Mouse (Mus musculus) ES-E14 (cell line): ENCODE data around the gene Mboat2. TPM values are rescaled to one million over a fixed set of nuclear protein-coding genes. Genes with fewer than 3 reads are reported as not detected.

Source experiments
- DNase-seq: peaks from one replicate; pipeline ENCODE4 v3.0.0-alpha.2; 2013; ENCODE audit warnings: low read depth, low spot score
- H3K27ac ChIP-seq: 2 replicates; pipeline ENCODE4 v1.5.1; 2012; ENCODE audit warnings: low read depth, mild to moderate bottlenecking, low read length, moderate library complexity, mixed read lengths; ENCODE audit not compliant: poor library complexity, insufficient read depth, severe bottlenecking
- H3K36me3 ChIP-seq: 2 replicates; pipeline ENCODE4 v1.6.1; 2012; ENCODE audit warnings: mild to moderate bottlenecking, low read length, moderate library complexity, mixed read lengths; ENCODE audit not compliant: control insufficient read depth, poor library complexity, insufficient read depth, severe bottlenecking
- H3K4me1 ChIP-seq, 2 experiments: fragments of 150-350 bp in 1 of 2; sonication (generic) in 1 of 2; 2 replicates each; pipeline ENCODE4 v1.6.1; 2012; ENCODE audit warnings: low read length in 2 of 2, mild to moderate bottlenecking in 1 of 2, mixed read lengths in 1 of 2; ENCODE audit not compliant: control insufficient read depth in 2 of 2, insufficient read depth in 2 of 2, poor library complexity in 1 of 2
- H3K4me3 ChIP-seq, 2 experiments: fragments of 150-350 bp in 1 of 2; sonication (generic) in 1 of 2; 2 replicates each; pipeline ENCODE4 v1.5.1; 2012; ENCODE audit warnings: low read length in 2 of 2, low read depth in 1 of 2, mild to moderate bottlenecking in 1 of 2, mixed read lengths in 1 of 2; ENCODE audit not compliant: insufficient read depth in 1 of 2, poor library complexity in 1 of 2, severe bottlenecking in 1 of 2
- H3K9ac ChIP-seq: 2 replicates; pipeline ENCODE4 v1.6.1; 2012; ENCODE audit warnings: low read depth, mild to moderate bottlenecking, low read length, mixed read lengths; ENCODE audit not compliant: poor library complexity, insufficient read depth, severe bottlenecking
- H3K9me3 ChIP-seq: fragments of 150-350 bp; sonication (generic); 2 replicates; pipeline ENCODE4 v1.6.1; 2012; ENCODE audit warnings: low read depth, mild to moderate bottlenecking, low read length; ENCODE audit not compliant: control insufficient read depth, insufficient read depth
- CHD2 ChIP-seq: IDR thresholded peaks from 2 replicates; pipeline ENCODE4 v1.6.1; 2014; ENCODE audit warnings: mild to moderate bottlenecking, low read depth, low read length, inconsistent platforms
- HCFC1 ChIP-seq: IDR thresholded peaks from 2 replicates; pipeline ENCODE4 v1.6.1; 2012; ENCODE audit warnings: low read length, inconsistent platforms, borderline replicate concordance; ENCODE audit not compliant: insufficient read depth
- MAFK ChIP-seq: IDR thresholded peaks from 2 replicates; pipeline ENCODE4 v1.6.1; 2014; ENCODE audit warnings: mild to moderate bottlenecking, low read depth, low read length, inconsistent platforms; ENCODE audit not compliant: insufficient read depth
- ZC3H11A ChIP-seq: IDR thresholded peaks from 2 replicates; pipeline ENCODE4 v1.6.1; 2012; ENCODE audit warnings: low read depth, mild to moderate bottlenecking, inconsistent platforms, low read length, borderline replicate concordance
- ZNF384 ChIP-seq: IDR thresholded peaks from 2 replicates; pipeline ENCODE4 v1.6.1; 2012; ENCODE audit warnings: low read depth, low read length, inconsistent platforms
- in situ Hi-C, 2 experiments: fragments of 600-800 bp; cut with MboI; formaldehyde crosslinking; loops; one replicate each; pipeline ENCODE4 v1.15.1; 2025; ENCODE audit warnings: low sequenced_read_pairs in 2 of 2, inconsistent platforms in 1 of 2; ENCODE audit not compliant: unreplicated experiment in 2 of 2
- total RNA-seq: library from RNA; depleted of rRNA; stranded (reverse); fragments of 300-350 nt; gene quantifications from 2 replicates; pipeline ENCODE4 v1.2.3, GENCODE M21; 2012

The Mboat2 gene
- total RNA-seq, 1 experiment: 16.0 TPM

DNA sequence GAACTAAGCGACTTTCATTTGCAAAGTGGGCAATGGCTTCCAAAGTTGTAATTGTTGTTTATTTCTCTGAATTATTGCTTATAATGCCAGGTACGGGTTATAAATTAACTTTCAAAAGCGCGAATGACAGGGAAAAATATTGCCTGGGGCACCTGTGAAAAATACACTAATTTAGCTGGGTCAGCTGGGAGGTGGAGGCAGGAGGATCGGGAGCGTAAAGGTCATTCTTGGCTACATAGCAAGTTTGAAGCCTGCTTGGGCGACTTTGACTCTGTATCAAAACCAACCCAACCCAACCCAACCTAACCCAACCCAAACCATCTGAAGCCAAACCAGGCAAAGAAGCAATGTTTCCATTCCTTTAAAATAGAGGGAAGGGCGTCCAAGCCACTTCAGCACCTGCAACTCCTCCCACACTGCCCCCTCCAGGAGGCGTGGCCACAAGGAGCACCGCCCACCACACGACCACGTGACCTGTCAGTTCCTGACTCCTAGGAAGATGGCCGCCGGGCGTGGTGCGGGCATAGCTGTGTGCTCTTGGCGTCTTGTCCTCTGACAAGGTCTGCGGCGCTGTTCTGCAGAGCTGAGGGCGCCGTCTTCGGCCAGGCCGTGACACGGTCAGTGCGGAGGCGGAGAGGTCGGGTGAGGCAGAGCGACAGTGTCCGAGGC is 143.9 kb downstream of the Mboat2 start, which contains the start of gene Kidins220:
TSS of gene Kidins220 (plus strand) at position 480 of the 669 bp plus-strand sequence.
- peak; percentile 92 for DNase-seq
- in situ Hi-C loops: no loop called here
- peak within 1 kb of the TSS; percentile 75 for H3K9ac ChIP-seq
- H3K9me3 ChIP-seq: no peaks in the 10 kb centered on the region
- H3K36me3 ChIP-seq: no peaks in the 10 kb centered on the region
- peak within 1 kb of the TSS; percentile 92 to 93 for H3K4me3 ChIP-seq
- H3K27ac ChIP-seq: no peak within 1 kb of the TSS
- H3K4me1 ChIP-seq: no peaks in the 10 kb centered on the region
- no peak for TF ChIP-seq MAFK
- no peak for TF ChIP-seq ZNF384
- TF ChIP-seq ZC3H11A: no peak
- no peak for TF ChIP-seq CHD2
- TF ChIP-seq HCFC1: 0 out of 2 replicates have a peak, but pooled peaks have one; percentile 10

DNA sequence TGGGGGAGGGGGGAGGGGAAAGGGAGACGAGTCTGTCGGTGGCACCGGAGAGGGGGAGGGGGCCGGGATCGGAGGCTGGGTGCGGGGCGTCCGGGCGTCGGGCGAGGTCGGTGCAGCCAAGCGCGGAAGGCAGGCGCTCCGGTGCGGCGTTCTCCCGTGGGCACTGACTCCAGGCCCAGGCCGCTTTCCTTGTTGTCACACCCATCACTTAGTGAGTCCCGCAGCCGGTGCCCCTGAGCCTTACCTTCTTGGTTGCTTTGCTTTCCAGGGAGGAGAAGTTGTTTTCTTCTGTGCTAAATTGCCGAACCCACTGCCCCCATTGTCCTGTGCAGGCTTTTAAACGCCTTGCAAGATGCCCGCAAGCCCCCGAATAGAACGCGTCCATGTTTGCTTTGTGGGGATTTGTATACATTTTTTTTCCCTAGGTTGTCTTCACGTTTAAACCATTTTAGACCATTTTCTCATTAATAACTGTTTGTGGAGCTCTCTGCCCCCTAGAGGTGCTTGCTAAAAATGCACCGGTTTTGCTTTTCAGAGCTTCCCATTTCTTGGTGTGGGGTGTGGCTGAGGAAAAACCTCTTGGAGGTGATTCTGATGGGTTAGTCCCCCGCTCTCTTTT is 144.5 kb downstream of the Mboat2 start:
- in situ Hi-C loops: no loop called here

DNA sequence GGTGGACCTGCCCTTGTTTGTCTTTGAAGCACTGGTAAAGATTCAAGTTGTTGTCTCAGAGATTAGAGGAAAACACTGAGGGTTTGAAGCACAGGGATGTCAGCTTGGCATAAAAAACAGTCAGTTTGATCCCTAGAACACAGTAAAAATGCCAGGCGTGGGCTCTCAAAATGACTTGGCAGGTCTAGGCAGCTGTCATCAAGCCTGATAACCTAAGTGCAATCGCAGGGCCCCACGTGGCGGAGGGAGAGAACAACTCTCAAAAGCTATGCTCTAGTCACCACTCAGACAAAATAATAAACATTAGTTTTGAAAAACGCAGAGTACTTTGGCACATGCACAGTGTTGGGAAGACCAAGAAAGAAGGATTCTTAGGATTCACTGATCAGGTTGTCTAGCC is 154.5 kb downstream of the Mboat2 start:
- no peaks in the 10 kb centered on the region for H3K9me3 ChIP-seq
- TF ChIP-seq ZC3H11A: no peak
- TF ChIP-seq HCFC1: no peak
- no peak for TF ChIP-seq MAFK
- TF ChIP-seq ZNF384: no peak
- TF ChIP-seq CHD2: no peak
- H3K36me3 ChIP-seq: no peaks in the 10 kb centered on the region
- in situ Hi-C loops: no loop called here
- H3K27ac ChIP-seq: no peak overlapping the region
- no peak for DNase-seq
- H3K4me3 ChIP-seq: no peak overlapping the region
- H3K4me1 ChIP-seq: no peaks in the 10 kb centered on the region
- H3K9ac ChIP-seq: no peak overlapping the region

More for the DNA sequence above, 144.5 kb downstream of the Mboat2 start:
- H3K27ac ChIP-seq: no peak overlapping the region
- H3K9me3 ChIP-seq: no peaks in the 10 kb centered on the region
- DNase-seq: peak; percentile 60
- H3K4me1 ChIP-seq: no peaks in the 10 kb centered on the region
- H3K9ac ChIP-seq: peak overlapping the region; percentile 75
- no peaks in the 10 kb centered on the region for H3K36me3 ChIP-seq
- H3K4me3 ChIP-seq: peak overlapping the region; percentile 92 to 93
- 0 out of 2 replicates have a peak, but pooled peaks have one; percentile 10 for TF ChIP-seq ZC3H11A
- no peak for TF ChIP-seq ZNF384
- TF ChIP-seq CHD2: no peak
- no peak for TF ChIP-seq MAFK
- TF ChIP-seq HCFC1: 0 out of 2 replicates have a peak, but pooled peaks have one; percentile 1

DNA sequence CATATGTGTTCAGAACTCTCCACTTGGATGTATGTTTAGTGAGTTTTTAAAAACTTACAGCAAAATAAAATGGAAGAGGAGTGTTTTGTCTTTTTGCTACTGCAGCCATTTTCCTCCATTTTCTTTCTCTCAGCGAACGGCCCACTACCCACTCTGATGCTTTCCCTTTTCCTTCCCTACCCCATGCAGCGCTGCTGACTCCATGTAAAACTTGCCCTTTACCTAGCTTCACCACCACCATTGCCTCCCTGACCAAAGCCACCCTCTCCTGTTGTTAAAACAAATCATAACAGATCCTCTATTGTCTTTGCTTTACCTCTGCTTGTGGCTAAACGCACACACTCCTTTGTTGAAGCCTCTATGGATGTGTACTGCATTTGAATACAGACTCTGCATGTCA is 164.7 kb downstream of the Mboat2 start:
- TF ChIP-seq MAFK (no peak), HCFC1 (no peak), ZC3H11A (no peak), CHD2 (no peak), ZNF384 (no peak)
- H3K9me3 ChIP-seq: no peaks in the 10 kb centered on the region
- peaks cover 4% of the 10 kb centered on the region; the same call in 1 of the 2 replicates for H3K36me3 ChIP-seq
- in situ Hi-C loops: no loop called here
- H3K4me1 ChIP-seq: peaks cover 0 to 5% of the 10 kb centered on the region in 2 experiments; a peak in 1 of 4 replicates
- no peak for DNase-seq
- H3K9ac ChIP-seq: no peak overlapping the region
- H3K4me3 ChIP-seq: no peak overlapping the region
- H3K27ac ChIP-seq: no peak overlapping the region

DNA sequence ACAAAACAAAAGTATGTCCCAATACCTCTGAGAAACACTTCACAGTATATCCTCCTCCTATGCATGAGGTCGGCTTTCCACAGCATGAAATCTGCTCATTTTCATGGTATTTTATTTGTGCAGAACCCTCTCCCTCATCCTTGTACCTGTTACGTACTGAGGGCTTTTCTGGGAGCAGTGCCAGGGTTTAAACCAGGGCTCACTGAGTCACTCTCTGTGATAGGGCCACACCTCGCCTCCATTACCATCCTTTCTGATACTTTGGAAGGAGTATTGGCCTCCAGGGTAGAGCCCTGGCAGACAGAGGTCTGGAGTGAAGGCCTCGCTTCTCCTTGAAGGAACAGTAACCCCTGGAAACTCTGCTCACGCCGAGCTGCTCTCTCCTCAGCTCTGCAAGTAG is 174.7 kb downstream of the Mboat2 start:
- peaks cover 6% of the 10 kb centered on the region; the same call in 1 of the 2 replicates for H3K36me3 ChIP-seq
- H3K4me1 ChIP-seq: no peaks in the 10 kb centered on the region
- H3K27ac ChIP-seq: no peak overlapping the region
- H3K4me3 ChIP-seq: no peak overlapping the region
- in situ Hi-C loops: no loop called here
- no peak for DNase-seq
- no peaks in the 10 kb centered on the region for H3K9me3 ChIP-seq
- H3K9ac ChIP-seq: no peak overlapping the region
- no peak for TF ChIP-seq ZC3H11A
- TF ChIP-seq CHD2: no peak
- no peak for TF ChIP-seq HCFC1
- TF ChIP-seq MAFK: no peak
